Mouse (Mus musculus): ENCODE data around the gene Gm44805. TPM values are rescaled to one million over a fixed set of nuclear protein-coding genes. Genes with fewer than 3 reads are reported as not detected.
"Not testable (repeated sequence)": the region's sequence is repeated elsewhere in the genome, so short reads cannot be mapped to it uniquely, and the experiment has no call there.

Gene Gm44805
- total RNA-seq, 2 experiments from 2014 or later: not detected

DNA sequence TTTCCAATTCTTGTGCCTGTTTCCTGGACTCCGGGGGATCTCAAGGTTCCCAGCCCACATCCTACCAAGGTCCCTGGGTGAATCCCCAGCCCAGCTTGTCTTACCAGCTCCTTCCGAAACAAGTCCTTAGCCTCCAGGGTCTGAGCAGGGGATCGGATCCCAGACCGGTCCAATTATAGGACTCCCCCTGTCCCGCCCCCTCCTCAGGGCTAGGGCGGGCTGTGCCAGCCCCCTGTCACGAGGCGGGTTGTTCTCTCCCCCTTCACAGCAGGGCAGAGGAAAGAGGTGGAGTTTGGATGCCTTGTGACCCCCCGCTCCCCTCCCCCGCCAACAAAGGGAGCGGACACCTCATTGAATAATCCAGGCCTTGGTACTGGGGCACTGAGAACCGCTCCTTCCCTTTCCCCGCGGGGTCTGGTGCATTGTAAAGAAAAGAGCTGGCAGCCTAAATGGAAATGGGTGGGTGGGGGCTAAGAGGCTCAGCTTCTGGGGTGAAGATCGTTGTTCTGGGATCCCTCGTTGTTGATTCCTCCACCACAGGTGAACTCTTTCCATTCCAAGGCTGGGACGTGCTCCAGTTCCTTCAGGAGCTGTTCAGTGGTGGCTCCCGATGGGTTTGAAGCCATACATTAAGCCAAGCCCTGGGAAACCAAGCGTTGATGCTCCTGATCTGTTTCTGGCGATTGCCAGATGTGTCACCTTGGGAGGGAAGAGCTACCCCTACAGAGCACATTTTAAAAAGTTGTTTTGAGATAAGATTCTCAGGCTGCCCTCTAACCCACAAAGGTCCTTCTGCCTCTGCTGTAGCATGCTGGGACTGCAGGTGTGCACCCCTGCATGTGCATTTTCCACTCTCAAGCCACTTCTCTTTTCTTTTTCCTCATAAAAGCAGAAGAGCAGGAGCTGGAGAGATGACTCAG is 17.9 kb upstream of the Gm44805 start, which contains the start of gene Apoe:
TSS of gene Apoe (minus strand) at position 282 of the 920 bp plus-strand sequence.
- DNase-seq: peak; percentile 65 to 77

DNA sequence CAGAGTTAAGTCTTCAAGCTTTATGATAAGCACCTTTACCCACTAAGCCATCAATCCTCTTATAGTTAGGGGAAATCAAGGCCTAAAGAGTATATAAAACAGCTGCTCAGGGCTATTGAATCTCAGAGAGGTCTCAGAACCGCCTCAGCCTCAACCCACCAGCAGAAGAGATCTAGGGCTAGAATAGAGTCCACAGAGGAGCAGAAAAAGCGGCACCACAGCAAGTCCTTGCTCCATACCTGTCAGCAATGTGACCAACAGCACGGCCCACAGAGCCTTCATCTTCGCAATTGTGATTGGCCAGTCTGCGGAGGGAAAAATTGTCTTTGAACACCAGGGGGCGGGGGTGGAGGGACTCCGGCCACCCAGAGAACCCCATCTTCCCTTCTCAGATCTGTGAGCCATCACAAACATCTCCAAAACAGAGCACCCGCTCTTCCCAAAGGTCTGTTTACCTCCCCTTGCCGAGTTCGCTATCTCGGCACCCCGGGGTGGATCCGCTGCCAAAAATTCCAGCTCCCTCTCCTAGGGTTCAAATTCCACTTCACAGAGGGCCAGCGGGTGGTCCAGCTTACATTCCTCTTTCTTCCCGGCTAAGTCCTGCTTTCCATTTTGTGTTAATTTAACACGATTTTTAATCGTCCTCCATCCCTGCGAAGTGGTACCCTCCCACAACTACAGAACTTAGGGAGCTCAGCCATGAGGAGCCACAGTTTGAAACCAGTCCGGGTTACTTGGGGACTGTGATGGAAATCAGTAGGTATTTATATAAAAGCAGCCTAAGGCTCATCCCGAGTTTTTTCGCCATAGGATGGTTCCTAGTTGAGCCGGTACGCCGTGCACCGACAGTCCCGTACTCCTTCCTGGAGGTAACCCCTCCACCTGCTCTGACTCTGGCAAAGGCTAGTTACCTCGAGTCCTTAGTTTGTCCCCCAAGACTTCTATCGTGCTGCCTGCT is 17.0 kb upstream of the Gm44805 start:
- DNase-seq: no peak

DNA sequence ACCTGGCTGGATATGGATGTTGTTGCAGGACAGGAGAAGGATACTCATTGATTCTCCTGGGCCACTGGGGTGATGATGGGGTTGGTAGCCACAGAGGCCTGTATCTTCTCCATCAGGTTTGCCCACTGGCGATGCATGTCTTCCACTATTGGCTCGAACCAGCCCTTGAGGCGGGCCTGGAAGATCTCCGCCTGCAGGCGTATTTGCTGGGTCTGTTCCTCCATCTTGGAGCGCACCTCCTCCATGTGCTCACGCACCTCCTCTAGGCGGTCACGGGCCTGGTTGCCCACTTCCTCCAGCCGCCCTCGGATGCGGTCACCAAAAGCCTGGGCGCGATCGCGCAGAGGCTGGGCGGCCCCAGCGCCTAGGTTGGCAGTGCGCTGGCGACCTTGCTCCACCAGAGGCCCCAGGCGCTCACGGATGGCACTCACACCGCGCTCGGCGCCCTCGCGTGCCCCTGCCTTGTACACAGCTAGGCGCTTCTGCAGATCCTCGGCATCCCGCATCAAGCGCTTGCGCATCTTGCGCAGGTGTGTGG is 15.2 kb upstream of the Gm44805 start:
- DNase-seq: no peak

DNA sequence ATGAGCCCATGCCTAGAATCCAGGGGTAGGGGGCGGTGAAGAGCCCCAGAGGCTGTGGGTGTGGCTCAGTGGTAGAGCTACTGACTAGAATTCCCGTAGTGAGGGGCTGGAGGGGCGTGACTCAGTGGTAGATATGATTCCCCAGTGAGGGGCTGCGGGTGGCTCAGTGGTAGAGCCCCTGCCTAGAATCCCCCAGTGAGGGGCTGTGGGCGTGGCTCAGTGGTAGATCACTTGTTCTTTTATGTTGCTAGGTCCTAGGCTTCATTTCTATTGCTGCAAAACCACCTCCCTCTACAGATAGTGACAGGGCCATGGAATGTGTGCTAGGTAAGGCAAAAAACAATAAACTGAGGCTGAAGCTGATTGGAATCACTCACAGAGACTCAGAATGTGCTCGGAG is 14.7 kb upstream of the Gm44805 start:
- no peak for DNase-seq

GRCm38 (mm10) chr7:19695213-19695594 is 14.0 kb upstream of the Gm44805 start:
- no peak for DNase-seq

DNA sequence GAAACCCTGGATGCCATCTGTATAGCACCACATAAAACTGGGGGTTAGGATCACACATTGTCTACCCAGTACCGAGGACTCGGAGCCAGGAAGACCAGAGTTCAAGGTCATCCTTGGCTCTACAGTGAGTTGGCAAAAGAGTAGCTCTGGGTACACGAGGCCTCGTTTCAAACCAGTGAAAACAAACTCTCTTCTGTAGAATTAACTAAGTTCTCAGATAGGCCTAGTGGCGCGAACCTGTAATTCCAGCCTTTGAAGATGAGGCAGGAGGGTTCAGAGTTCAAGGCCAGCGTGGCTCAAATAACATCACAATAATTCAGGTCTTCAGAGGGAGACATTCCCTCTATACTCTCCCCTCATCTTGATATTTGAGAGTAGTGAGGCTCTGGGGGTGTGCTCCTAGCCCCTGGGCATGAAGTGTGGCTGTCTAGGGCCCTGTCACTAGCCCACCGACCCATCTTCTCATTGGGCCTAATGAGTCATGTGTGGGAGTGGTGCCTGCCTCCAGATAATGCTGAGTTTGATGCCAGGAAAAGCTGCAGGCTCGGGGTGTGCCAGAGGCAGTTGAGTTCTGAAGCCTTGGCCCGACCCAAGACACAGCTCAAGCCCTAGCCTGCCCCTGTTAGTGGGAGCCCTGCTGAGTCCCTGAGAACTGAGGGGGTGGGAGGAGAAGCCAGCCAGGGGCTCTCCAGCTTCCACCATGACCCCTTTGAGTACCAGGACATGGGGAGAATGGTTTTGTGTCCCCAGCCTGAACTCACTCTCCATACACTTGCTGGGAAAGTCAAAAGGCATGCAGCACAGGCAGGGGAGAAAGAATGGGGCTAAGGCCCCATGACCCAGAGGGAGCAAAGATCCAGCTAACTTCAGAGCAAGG is 13.4 kb upstream of the Gm44805 start:
- DNase-seq: no peak

GRCm38 (mm10) chr7:19693421-19693820 is 12.2 kb upstream of the Gm44805 start:
- DNase-seq: no peak

DNA sequence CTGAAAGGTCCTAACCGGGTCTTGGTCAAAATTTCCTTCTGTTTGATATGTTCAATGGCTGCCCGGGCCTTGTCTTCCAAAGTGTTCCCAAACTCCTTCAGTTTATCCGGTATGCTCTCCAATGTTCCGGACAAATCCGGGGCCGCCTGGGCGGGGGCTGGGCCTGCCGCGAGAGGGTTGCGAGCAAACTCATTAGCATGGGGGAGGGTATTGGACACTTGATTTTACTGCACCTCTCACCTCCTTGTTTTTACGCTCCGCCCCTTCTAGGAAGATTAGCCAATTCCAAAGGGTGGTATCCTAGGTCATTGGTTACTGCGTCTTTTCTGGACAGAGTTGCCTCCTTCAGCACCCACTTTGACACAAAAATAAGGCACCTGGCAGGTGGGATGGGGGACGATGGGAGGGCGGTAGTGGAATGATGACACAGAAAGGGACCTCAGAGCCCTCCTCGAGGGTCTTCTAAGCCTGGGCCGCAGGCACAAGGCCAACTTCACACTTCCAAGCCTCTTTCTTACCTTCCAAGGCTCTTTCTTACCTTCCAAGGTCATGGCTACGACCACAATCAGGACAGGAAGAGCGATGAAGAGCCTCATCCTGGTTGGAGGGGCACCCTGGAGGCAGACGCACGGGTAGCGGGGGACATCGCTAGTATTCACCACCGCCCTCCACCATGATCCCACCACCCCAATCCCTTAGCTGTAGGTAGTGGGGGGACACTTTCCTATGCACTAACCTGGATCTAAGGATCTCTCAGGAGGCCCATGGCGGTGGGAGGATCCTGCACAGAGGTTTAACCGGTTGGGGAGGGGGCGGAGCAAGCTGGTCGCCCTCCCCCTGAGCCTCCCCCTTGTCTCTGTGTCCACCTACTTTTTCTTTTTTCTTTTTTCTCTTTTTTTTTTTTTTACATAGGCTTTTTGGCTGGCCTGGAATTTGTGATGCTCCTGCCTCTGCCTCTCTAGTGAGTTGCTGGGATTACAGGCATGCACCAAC is 10.9 kb upstream of the Gm44805 start, which contains the start of gene Apoc1:
TSS of gene Apoc1 (minus strand) at position 788 of the 993 bp plus-strand sequence.
- no peak for DNase-seq

DNA sequence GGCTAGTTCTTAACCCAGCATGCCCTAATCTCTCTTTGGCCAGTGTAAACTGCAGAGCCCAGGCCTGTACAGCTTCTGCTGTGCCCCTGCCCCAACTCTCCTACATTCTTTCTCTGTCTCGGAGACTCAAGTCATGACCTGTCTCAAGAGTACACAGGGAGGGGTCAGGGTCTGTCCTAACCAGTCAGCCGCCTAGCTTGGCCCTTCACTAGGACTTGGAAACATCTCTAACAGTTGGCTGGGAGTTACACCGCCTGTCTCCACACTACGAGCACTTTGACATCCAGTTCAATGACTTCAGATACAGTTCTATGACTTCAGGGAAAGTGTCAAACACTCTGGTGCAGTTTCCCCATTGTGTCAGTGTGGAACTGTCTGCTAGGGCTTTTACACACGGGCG is 10.2 kb upstream of the Gm44805 start:
- no peak for DNase-seq

GRCm38 (mm10) chr7:19690845-19691244 is 9.6 kb upstream of the Gm44805 start:
- no peak for DNase-seq

DNA sequence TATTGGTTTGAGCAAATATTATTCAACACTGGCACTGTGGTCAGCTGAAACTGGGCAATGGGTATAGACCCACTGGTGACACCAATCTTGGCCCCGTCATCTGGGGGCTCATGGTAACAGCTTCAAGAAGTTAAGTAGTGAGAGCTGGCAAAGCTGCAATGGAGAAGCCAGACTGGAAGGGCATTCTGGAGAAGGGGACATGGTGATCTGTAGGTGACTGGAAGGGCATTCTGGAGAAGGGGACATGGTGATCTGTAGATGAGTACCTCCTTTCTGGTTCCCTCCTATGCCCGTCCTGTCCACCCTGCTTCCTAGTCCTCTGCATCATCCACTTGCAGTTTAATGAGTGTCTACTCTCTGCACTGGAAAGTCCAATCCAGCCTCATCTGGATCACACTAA is 7.4 kb upstream of the Gm44805 start:
- DNase-seq: no peak

- no peak for DNase-seq
These were observed 6.9 kb upstream of the Gm44805 start for GRCm38 (mm10) chr7:19688101-19688500.

DNA sequence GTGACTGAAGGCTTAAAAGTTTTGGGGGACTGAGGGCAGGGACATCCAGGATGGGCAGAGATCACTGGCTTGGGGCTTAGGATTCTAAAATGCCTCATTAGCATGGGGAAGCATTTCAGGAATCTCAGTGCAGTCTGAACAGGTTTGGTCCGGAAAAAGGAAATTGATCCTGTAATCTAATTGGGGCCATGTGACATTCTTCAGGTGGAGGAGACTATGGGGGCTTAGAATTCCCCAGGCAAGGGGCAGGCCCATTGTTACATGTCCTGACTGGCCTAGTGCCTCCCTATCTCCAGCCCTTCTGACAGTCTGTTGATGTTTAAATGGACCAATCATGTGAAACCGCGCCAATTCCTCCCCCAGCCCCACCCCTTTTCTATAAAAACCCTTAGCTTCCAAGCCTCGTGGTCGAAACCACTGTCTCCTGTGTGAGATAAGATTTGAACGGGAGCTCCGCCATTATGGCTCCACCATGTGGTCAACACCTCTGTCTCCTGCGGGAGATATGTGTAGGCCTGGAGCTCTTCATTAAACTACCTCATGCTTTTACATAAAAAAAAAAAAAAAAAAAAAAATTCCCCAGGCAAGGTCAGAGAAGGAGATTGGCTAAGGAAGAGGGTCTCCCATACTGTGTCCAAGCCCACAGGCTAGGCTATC is 5.8 kb upstream of the Gm44805 start:
- DNase-seq: not testable (repeated sequence)

DNA sequence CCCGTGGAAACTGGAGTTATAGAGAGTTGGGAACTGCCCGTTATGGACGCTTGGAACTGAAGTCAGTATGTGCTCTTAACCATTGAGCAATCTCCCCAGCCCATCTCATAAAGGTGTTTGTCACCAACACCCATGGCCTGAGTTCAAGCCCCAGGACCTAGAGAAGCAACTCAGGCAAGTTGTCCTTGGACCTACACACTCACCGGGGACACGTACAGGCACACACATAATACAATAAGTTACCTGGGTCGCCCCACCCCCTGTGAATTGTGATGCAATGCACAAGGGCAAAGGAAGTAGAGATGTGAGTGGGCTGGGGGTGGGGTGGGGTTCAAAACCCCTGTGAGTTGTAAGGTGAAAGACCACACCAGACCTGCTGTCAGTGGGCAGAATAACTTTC is 5.3 kb upstream of the Gm44805 start:
- DNase-seq: no peak

DNA sequence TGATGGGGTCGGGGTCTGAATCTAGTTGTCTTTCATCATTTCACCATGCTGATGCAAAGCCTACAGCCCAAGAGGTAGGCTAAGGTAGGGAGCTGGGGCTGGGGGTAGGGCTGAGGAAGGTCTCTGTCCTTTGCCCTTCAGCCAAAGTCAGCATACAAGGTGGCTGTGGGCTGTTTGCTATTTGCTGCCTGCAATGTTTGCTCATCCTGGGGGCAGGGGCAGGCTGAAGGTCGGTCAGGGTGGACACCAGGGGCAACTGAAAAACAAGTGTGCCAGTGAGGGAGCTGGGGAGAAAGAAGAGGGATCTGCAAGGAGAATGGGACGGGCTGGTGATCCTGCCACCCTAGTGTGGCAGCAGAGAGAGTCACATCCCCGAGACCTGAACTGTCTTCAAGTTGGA is 4.2 kb upstream of the Gm44805 start:
- DNase-seq: no peak

- no peak for DNase-seq
These were observed 2.6 kb upstream of the Gm44805 start for GRCm38 (mm10) chr7:19683771-19684201.

DNA sequence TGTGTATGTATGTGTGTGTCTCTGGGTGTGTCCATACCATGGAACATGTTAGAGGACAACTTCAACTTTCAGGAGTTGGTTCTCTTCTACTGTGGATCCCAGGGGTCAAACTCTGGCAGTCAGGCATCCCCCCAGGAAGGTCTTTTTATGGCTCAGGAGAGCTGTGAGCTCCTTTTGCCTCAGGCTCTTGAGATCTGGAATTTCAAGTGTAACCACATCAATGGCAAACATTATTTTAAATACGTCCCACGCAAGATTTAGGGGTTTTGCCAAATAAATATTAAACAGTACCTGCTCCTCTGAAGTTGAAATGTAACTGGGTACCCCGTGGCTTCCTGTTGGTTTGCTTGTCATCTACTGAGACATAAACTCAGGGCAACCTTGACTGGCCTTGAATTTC is 1.8 kb upstream of the Gm44805 start:
- no peak for DNase-seq

GRCm38 (mm10) chr7:19680702-19681101 is 521 bp downstream of the Gm44805 start:
- DNase-seq: no peak

DNA sequence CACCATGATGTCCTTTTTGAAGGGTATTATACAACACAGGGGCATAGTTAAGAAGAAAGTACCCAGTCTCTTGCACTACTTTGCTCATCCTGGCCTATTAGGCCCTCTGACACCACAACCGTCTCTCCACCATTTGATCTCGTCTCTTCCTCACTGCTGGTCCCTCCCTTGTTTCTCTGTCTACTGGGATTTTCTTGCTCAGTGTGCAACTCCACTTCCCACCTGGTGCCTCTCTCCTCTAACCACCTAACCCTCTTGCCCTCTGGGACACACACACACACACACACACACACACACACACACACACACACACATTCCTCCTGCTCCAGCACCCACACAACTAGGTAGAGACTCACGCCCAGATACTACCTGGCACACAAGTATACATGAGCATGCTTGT is 2.3 kb downstream of the Gm44805 start:
- DNase-seq: no peak

- no peak for DNase-seq
These were observed 3.4 kb downstream of the Gm44805 start, which contains the start of gene Apoc2 for GRCm38 (mm10) chr7:19677872-19678271. Apoc2 (minus strand) TSS chr7:19677941.
